Mouse (Mus musculus): ENCODE data around the gene Sds. TPM values are rescaled to one million over a fixed set of nuclear protein-coding genes. Genes with fewer than 3 reads are reported as not detected.

Sds gene
- polyA plus RNA-seq, 1 experiment from 2014 or later: 1.6 TPM

- WGBS (ENCODE audit: insufficient replicate concordance): 31% methylated on average over 13 of the region's 13 CpGs
- no peak overlapping the region for H3K27ac ChIP-seq (replicated peaks)
- H3K4me3 ChIP-seq (replicated peaks): no peak overlapping the region
- H3K9ac ChIP-seq: no peak overlapping the region
- no peaks in the 10 kb centered on the region for H3K36me3 ChIP-seq (replicated peaks)
- H3K4me2 ChIP-seq: no peak overlapping the region
- H3K9me3 ChIP-seq (replicated peaks): no peaks in the 10 kb centered on the region
- peaks cover 63% of the 10 kb centered on the region for H3K27me3 ChIP-seq
- H3K4me1 ChIP-seq (replicated peaks): no peaks in the 10 kb centered on the region
- ATAC-seq (ENCODE audit: insufficient read depth): no peak
Observed at GRCm38 (mm10) chr5:120447305-120447704, 29.0 kb upstream of the Sds start.

- H3K9ac ChIP-seq: no peak overlapping the region
- H3K4me2 ChIP-seq: no peak overlapping the region
- H3K27ac ChIP-seq (replicated peaks): no peak overlapping the region
- no peaks in the 10 kb centered on the region for H3K4me1 ChIP-seq (replicated peaks)
- H3K36me3 ChIP-seq (replicated peaks): no peaks in the 10 kb centered on the region
- H3K27me3 ChIP-seq: peaks cover 60% of the 10 kb centered on the region
- H3K9me3 ChIP-seq (replicated peaks): no peaks in the 10 kb centered on the region
- H3K4me3 ChIP-seq (replicated peaks): no peak overlapping the region
- ATAC-seq (ENCODE audit: insufficient read depth): no peak
- WGBS (ENCODE audit: insufficient replicate concordance): 44% methylated on average over 14 of the region's 14 CpGs
Observed at GRCm38 (mm10) chr5:120454756-120455337, 21.5 kb upstream of the Sds start.

- no peak overlapping the region for H3K4me3 ChIP-seq (replicated peaks)
- no peak overlapping the region for H3K4me2 ChIP-seq
- H3K27me3 ChIP-seq: peaks cover 67% of the 10 kb centered on the region
- H3K4me1 ChIP-seq (replicated peaks): no peaks in the 10 kb centered on the region
- WGBS (ENCODE audit: insufficient replicate concordance): 0% methylated on average over 1 of the region's 1 CpGs
- no peaks in the 10 kb centered on the region for H3K9me3 ChIP-seq (replicated peaks)
- no peak overlapping the region for H3K27ac ChIP-seq (replicated peaks)
- no peak for ATAC-seq (ENCODE audit: insufficient read depth)
- H3K9ac ChIP-seq: no peak overlapping the region
- no peaks in the 10 kb centered on the region for H3K36me3 ChIP-seq (replicated peaks)
Observed at GRCm38 (mm10) chr5:120456253-120456652, 20.1 kb upstream of the Sds start.

GRCm38 (mm10) chr5:120456841-120457554 is 19.3 kb upstream of the Sds start:
- Histone ChIP-seq H3K4me2 (no peak overlapping the region), H3K4me1 (replicated peaks) (no peaks in the 10 kb centered on the region), H3K9me3 (replicated peaks) (no peaks in the 10 kb centered on the region), H3K36me3 (replicated peaks) (no peaks in the 10 kb centered on the region), H3K4me3 (replicated peaks) (no peak overlapping the region), H3K27ac (replicated peaks) (no peak overlapping the region), H3K27me3 (peaks cover 73% of the 10 kb centered on the region), H3K9ac (no peak overlapping the region)
- ATAC-seq (ENCODE audit: insufficient read depth): no peak
- 38% methylated on average over 7 of the region's 7 CpGs for WGBS (ENCODE audit: insufficient replicate concordance)

GRCm38 (mm10) chr5:120457628-120458027 is 18.7 kb upstream of the Sds start:
- Histone ChIP-seq H3K27me3 (peaks cover 76% of the 10 kb centered on the region), H3K9me3 (replicated peaks) (no peaks in the 10 kb centered on the region), H3K27ac (replicated peaks) (no peak overlapping the region), H3K9ac (no peak overlapping the region), H3K36me3 (replicated peaks) (no peaks in the 10 kb centered on the region), H3K4me3 (replicated peaks) (no peak overlapping the region), H3K4me2 (no peak overlapping the region), H3K4me1 (replicated peaks) (no peaks in the 10 kb centered on the region)
- WGBS (ENCODE audit: insufficient replicate concordance): 8% methylated on average over 9 of the region's 9 CpGs
- ATAC-seq (ENCODE audit: insufficient read depth): no peak

- Histone ChIP-seq H3K27ac (replicated peaks) (no peak overlapping the region), H3K27me3 (peaks cover 69% of the 10 kb centered on the region), H3K4me2 (no peak overlapping the region), H3K9ac (no peak overlapping the region), H3K4me3 (replicated peaks) (no peak overlapping the region), H3K9me3 (replicated peaks) (no peaks in the 10 kb centered on the region), H3K4me1 (replicated peaks) (no peaks in the 10 kb centered on the region), H3K36me3 (replicated peaks) (no peaks in the 10 kb centered on the region)
- 48% methylated on average over 10 of the region's 10 CpGs for WGBS (ENCODE audit: insufficient replicate concordance)
- ATAC-seq (ENCODE audit: insufficient read depth): no peak
Observed at GRCm38 (mm10) chr5:120459133-120459532, 17.2 kb upstream of the Sds start.

GRCm38 (mm10) chr5:120461902-120462301 is 14.4 kb upstream of the Sds start:
- Histone ChIP-seq H3K9me3 (replicated peaks) (no peaks in the 10 kb centered on the region), H3K9ac (no peak overlapping the region), H3K4me3 (replicated peaks) (no peak overlapping the region), H3K4me2 (no peak overlapping the region), H3K36me3 (replicated peaks) (no peaks in the 10 kb centered on the region), H3K27ac (replicated peaks) (no peak overlapping the region), H3K27me3 (peaks cover 43% of the 10 kb centered on the region), H3K4me1 (replicated peaks) (peaks cover 7% of the 10 kb centered on the region; the same call in 1 of the 2 replicates)
- no peak for ATAC-seq (ENCODE audit: insufficient read depth)
- WGBS (ENCODE audit: insufficient replicate concordance): 59% methylated on average over 15 of the region's 15 CpGs

- peaks cover 15% of the 10 kb centered on the region; the same call in 1 of the 2 replicates for H3K4me1 ChIP-seq (replicated peaks)
- no peak overlapping the region for H3K4me3 ChIP-seq (replicated peaks)
- H3K27me3 ChIP-seq: peaks cover 38% of the 10 kb centered on the region
- no peak overlapping the region for H3K4me2 ChIP-seq
- no peaks in the 10 kb centered on the region for H3K9me3 ChIP-seq (replicated peaks)
- no peak overlapping the region for H3K9ac ChIP-seq
- H3K27ac ChIP-seq (replicated peaks): no peak overlapping the region
- WGBS (ENCODE audit: insufficient replicate concordance): 62% methylated on average over 4 of the region's 4 CpGs
- H3K36me3 ChIP-seq (replicated peaks): no peaks in the 10 kb centered on the region
- no peak for ATAC-seq (ENCODE audit: insufficient read depth)
Observed at GRCm38 (mm10) chr5:120464321-120464720, 12.0 kb upstream of the Sds start.

- no peak overlapping the region for H3K4me2 ChIP-seq
- whole genome bisulfite sequencing (ENCODE audit: insufficient replicate concordance): 33% methylated on average over 5 of the region's 5 CpGs
- ATAC-seq (ENCODE audit: insufficient read depth): no peak
Observed at GRCm38 (mm10) chr5:120465062-120465461, 11.3 kb upstream of the Sds start.

GRCm38 (mm10) chr5:120465860-120466259 is 10.5 kb upstream of the Sds start:
- Histone ChIP-seq H3K36me3 (replicated peaks) (no peaks in the 10 kb centered on the region), H3K4me3 (replicated peaks) (no peak overlapping the region), H3K4me1 (replicated peaks) (peaks cover 15% of the 10 kb centered on the region; the same call in 1 of the 2 replicates), H3K9ac (no peak overlapping the region), H3K9me3 (replicated peaks) (no peaks in the 10 kb centered on the region), H3K4me2 (no peak overlapping the region), H3K27me3 (peaks cover 23% of the 10 kb centered on the region), H3K27ac (replicated peaks) (no peak overlapping the region)
- peak; percentile 27 for ATAC-seq (ENCODE audit: insufficient read depth)
- 39% methylated on average over 6 of the region's 6 CpGs for WGBS (ENCODE audit: insufficient replicate concordance)

More at GRCm38 (mm10) chr5:120465062-120465461, 11.3 kb upstream of the Sds start:
- Histone ChIP-seq H3K27me3 (peaks cover 31% of the 10 kb centered on the region), H3K9me3 (replicated peaks) (no peaks in the 10 kb centered on the region), H3K4me1 (replicated peaks) (peaks cover 15% of the 10 kb centered on the region; the same call in 1 of the 2 replicates), H3K9ac (no peak overlapping the region), H3K27ac (replicated peaks) (no peak overlapping the region), H3K4me3 (replicated peaks) (no peak overlapping the region), H3K36me3 (replicated peaks) (no peaks in the 10 kb centered on the region)

- no peaks in the 10 kb centered on the region for H3K9me3 ChIP-seq (replicated peaks)
- WGBS (ENCODE audit: insufficient replicate concordance): 19% methylated on average over 4 of the region's 4 CpGs
- 0 out of 2 replicates have a peak overlapping the region, but pooled peaks have one; percentile 20 for H3K4me3 ChIP-seq (replicated peaks)
- no peak overlapping the region for H3K9ac ChIP-seq
- peaks cover 11% of the 10 kb centered on the region for H3K27me3 ChIP-seq
- peak overlapping the region; percentile 37; the same call in 1 of the 2 replicates for H3K4me2 ChIP-seq
- H3K4me1 ChIP-seq (replicated peaks): peaks cover 15% of the 10 kb centered on the region
- no peak overlapping the region for H3K27ac ChIP-seq (replicated peaks)
- no peak for ATAC-seq (ENCODE audit: insufficient read depth)
- no peaks in the 10 kb centered on the region for H3K36me3 ChIP-seq (replicated peaks)
Observed at GRCm38 (mm10) chr5:120467026-120467425, 9.3 kb upstream of the Sds start.

All from liver, embryonic 15.5 days (tissue).